Mouse (Mus musculus): Measurements from ENCODE around the gene Col15a1. TPM values are rescaled to one million over a fixed set of nuclear protein-coding genes. Genes with fewer than 3 reads are reported as not detected.

Gene Col15a1
- polyA plus RNA-seq, 1 experiment: 41.0 TPM

DNA sequence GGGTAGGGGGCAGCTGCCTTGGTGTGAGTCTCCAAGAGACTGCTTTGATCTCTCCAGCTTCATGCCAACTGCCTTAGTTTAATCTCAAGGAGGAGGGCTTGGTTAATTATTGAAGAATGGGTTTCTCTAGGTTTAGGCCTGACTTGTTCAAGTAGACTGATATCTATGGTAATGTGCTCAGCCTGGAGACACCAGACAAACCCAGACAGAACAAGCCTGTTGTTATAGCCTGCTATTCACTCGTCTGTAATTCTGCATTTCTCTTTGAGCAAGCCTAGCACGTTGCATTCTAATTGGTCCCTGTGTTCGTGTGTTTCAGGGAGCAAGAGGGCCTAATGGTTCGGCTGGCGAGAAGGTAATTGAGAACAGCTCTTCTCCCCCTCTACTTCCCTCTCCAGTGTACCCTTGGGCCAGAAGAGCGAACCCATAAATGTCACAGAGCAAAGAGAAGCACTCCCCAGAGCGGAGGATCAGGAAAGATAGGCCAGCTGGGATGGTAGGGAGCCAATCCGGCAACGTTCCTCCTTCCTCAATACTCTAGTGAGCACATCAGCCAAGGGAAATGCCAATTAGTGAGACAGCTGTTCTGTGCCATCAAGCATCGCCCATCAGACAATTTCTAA lies 71.2 kb downstream of the Col15a1 start:
- no peak overlapping the region for H3K4me3 ChIP-seq (ENCODE audit: insufficient read depth, low read length)
- peaks cover 3% of the 10 kb centered on the region; the same call in 1 of the 2 replicates for H3K4me1 ChIP-seq (ENCODE audit: control insufficient read depth, insufficient read depth, low read length)
- H3K27ac ChIP-seq (ENCODE audit: insufficient read depth, low read length): no peak overlapping the region
- no peak for TF ChIP-seq CTCF (IDR thresholded peaks at IDR 0.05; ENCODE audit: borderline replicate concordance, insufficient read depth, low read length)
- no peak for TF ChIP-seq POLR2A (IDR thresholded peaks at IDR 0.05; ENCODE audit: low read depth, low read length)

- no peak for TF ChIP-seq POLR2A (IDR thresholded peaks at IDR 0.05; ENCODE audit: low read depth, low read length)
- no peak for TF ChIP-seq CTCF (IDR thresholded peaks at IDR 0.05; ENCODE audit: borderline replicate concordance, insufficient read depth, low read length)
- H3K27ac ChIP-seq (ENCODE audit: insufficient read depth, low read length): no peak overlapping the region
- no peak overlapping the region for H3K4me3 ChIP-seq (ENCODE audit: insufficient read depth, low read length)
- peaks cover 11% of the 10 kb centered on the region for H3K4me1 ChIP-seq (ENCODE audit: control insufficient read depth, insufficient read depth, low read length)
These were observed 72.2 kb downstream of the Col15a1 start for GRCm38 (mm10) chr4:47280126-47280525.

DNA sequence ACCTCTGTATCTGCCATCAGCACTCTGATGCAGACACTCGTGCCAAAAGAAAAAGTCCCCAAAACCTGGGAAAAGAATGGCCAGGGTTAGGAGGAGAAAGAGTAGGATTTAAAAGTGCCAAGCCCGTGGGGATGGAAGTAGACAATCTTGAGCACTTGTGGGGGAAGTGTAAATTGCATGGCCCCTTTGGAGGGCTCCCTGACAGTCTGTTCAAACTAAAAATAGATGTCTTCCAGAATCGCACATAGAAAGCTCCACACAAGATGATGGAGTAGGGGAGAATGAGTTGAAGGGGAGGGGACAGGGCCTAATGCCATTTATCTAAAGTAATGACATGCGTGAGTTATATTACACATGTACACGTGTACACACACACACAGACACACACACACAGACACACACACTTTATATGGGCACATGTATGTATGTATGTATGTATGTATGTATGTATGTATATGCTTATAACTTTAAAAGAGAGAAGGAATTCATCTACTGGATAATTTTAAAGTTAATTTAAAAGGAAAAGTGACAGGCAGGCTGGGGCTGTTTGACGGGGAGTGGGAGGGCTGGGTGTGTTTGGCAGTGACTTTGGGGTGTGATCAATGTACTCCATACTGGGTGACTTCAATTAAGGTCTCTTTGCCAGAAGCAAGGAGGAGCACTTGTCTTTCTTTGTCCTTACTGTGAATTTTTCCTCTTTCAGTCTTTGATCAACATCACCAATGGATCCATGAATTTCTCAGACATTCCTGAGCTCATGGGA lies 74.1 kb downstream of the Col15a1 start:
- no peak for TF ChIP-seq CTCF (IDR thresholded peaks at IDR 0.05; ENCODE audit: borderline replicate concordance, insufficient read depth, low read length)
- TF ChIP-seq POLR2A (IDR thresholded peaks at IDR 0.05; ENCODE audit: low read depth, low read length): no peak
- Histone ChIP-seq H3K4me1 (ENCODE audit: control insufficient read depth, insufficient read depth, low read length) (peaks cover 14% of the 10 kb centered on the region), H3K27ac (ENCODE audit: insufficient read depth, low read length) (no peak overlapping the region), H3K4me3 (ENCODE audit: insufficient read depth, low read length) (no peak overlapping the region)

DNA sequence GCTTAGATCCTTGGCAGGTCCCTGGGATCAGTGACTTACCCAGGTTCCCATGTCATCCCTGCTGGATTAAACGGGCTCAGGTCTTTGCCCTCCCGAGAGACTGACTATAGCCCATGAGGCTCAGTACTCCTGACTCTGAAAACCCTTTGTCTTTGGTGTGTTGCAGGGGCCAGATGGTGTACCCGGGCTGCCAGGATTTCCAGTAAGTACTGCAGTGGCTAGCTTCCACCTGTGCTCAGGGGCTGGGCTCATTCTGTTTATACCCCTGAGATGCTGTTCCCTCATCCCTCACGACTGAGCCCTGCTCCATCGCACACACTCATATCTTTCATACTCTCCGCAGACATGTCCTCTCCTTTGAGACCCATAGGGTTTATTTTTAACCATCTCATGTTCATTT lies 76.3 kb downstream of the Col15a1 start:
- Histone ChIP-seq H3K4me1 (ENCODE audit: control insufficient read depth, insufficient read depth, low read length) (peaks cover 14% of the 10 kb centered on the region), H3K4me3 (ENCODE audit: insufficient read depth, low read length) (no peak overlapping the region), H3K27ac (ENCODE audit: insufficient read depth, low read length) (peak overlapping the region; percentile 77)
- TF ChIP-seq CTCF (IDR thresholded peaks at IDR 0.05; ENCODE audit: borderline replicate concordance, insufficient read depth, low read length): no peak
- TF ChIP-seq POLR2A (IDR thresholded peaks at IDR 0.05; ENCODE audit: low read depth, low read length): no peak

- peak overlapping the region; percentile 77 for H3K27ac ChIP-seq (ENCODE audit: insufficient read depth, low read length)
- H3K4me3 ChIP-seq (ENCODE audit: insufficient read depth, low read length): no peak overlapping the region
- peaks cover 14% of the 10 kb centered on the region for H3K4me1 ChIP-seq (ENCODE audit: control insufficient read depth, insufficient read depth, low read length)
- no peak for TF ChIP-seq POLR2A (IDR thresholded peaks at IDR 0.05; ENCODE audit: low read depth, low read length)
- TF ChIP-seq CTCF (IDR thresholded peaks at IDR 0.05; ENCODE audit: borderline replicate concordance, insufficient read depth, low read length): no peak
These were observed 76.9 kb downstream of the Col15a1 start for GRCm38 (mm10) chr4:47284874-47285273.

- Histone ChIP-seq H3K4me3 (ENCODE audit: insufficient read depth, low read length) (no peak overlapping the region), H3K4me1 (ENCODE audit: control insufficient read depth, insufficient read depth, low read length) (peaks cover 14% of the 10 kb centered on the region), H3K27ac (ENCODE audit: insufficient read depth, low read length) (no peak overlapping the region)
- no peak for TF ChIP-seq POLR2A (IDR thresholded peaks at IDR 0.05; ENCODE audit: low read depth, low read length)
- no peak for TF ChIP-seq CTCF (IDR thresholded peaks at IDR 0.05; ENCODE audit: borderline replicate concordance, insufficient read depth, low read length)
These were observed 78.7 kb downstream of the Col15a1 start for GRCm38 (mm10) chr4:47286599-47287147.

GRCm38 (mm10) chr4:47287468-47287867 lies 79.5 kb downstream of the Col15a1 start:
- H3K27ac ChIP-seq (ENCODE audit: insufficient read depth, low read length): no peak overlapping the region
- peaks cover 14% of the 10 kb centered on the region for H3K4me1 ChIP-seq (ENCODE audit: control insufficient read depth, insufficient read depth, low read length)
- H3K4me3 ChIP-seq (ENCODE audit: insufficient read depth, low read length): no peak overlapping the region
- TF ChIP-seq CTCF (IDR thresholded peaks at IDR 0.05; ENCODE audit: borderline replicate concordance, insufficient read depth, low read length): no peak
- TF ChIP-seq POLR2A (IDR thresholded peaks at IDR 0.05; ENCODE audit: low read depth, low read length): no peak

DNA sequence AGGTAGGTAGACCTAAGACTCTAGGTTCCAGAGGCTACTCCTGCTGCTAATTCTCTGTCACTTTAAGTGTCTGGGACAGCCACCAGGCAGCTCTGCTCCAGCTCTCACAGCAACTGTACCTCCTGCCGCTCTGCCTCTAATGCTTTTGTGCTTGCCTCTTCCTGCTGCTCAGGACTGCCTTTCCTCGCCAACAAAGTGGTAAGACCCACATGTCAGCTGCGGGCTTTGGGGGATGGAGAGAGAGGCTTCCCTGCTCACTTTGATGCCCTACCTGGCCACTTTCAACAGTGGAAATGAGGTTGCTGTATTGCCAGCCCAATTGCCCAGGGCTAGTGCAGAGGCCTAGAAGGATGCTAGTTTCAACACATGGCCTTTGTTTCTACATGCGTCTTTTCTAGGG lies 80.3 kb downstream of the Col15a1 start:
- Histone ChIP-seq H3K4me1 (ENCODE audit: control insufficient read depth, insufficient read depth, low read length) (peaks cover 14% of the 10 kb centered on the region), H3K27ac (ENCODE audit: insufficient read depth, low read length) (no peak overlapping the region), H3K4me3 (ENCODE audit: insufficient read depth, low read length) (no peak overlapping the region)
- TF ChIP-seq CTCF (IDR thresholded peaks at IDR 0.05; ENCODE audit: borderline replicate concordance, insufficient read depth, low read length) (no peak), POLR2A (IDR thresholded peaks at IDR 0.05; ENCODE audit: low read depth, low read length) (no peak)

DNA sequence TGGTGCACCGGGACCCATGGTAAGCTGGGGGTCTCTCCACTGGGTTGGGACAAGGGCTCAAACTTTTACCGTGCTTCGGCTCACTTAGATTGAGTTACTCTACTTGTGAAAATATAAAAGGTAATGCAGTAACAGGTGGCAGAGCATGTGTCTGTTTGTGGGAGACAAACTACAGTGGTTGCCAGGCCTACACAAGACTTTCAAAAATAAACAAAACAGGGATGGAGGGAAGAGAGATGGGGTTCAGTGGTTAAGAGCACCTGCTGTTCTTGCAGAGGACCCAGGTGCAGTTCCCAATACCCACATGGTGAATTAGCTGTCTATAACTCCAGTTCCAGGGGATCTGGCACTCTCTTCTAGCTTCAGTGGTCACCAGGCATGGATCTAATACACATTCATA lies 81.6 kb downstream of the Col15a1 start:
- H3K4me1 ChIP-seq (ENCODE audit: control insufficient read depth, insufficient read depth, low read length): peaks cover 17% of the 10 kb centered on the region
- no peak overlapping the region for H3K27ac ChIP-seq (ENCODE audit: insufficient read depth, low read length)
- no peak overlapping the region for H3K4me3 ChIP-seq (ENCODE audit: insufficient read depth, low read length)
- no peak for TF ChIP-seq CTCF (IDR thresholded peaks at IDR 0.05; ENCODE audit: borderline replicate concordance, insufficient read depth, low read length)
- TF ChIP-seq POLR2A (IDR thresholded peaks at IDR 0.05; ENCODE audit: low read depth, low read length): no peak

GRCm38 (mm10) chr4:47290448-47290847 lies 82.5 kb downstream of the Col15a1 start:
- Histone ChIP-seq H3K27ac (ENCODE audit: insufficient read depth, low read length) (no peak overlapping the region), H3K4me1 (ENCODE audit: control insufficient read depth, insufficient read depth, low read length) (peaks cover 12% of the 10 kb centered on the region), H3K4me3 (ENCODE audit: insufficient read depth, low read length) (no peak overlapping the region)
- TF ChIP-seq CTCF (IDR thresholded peaks at IDR 0.05; ENCODE audit: borderline replicate concordance, insufficient read depth, low read length): no peak
- TF ChIP-seq POLR2A (IDR thresholded peaks at IDR 0.05; ENCODE audit: low read depth, low read length): no peak
